Mouse (Mus musculus) heart, embryonic 10.5 days (tissue): Measurements from ENCODE around the gene Krt73. TPM values are rescaled to one million over a fixed set of nuclear protein-coding genes. Genes with fewer than 3 reads are reported as not detected.

Experiments used
- DNase-seq: peaks from one replicate; pipeline ENCODE4 v3.0.0-alpha.2; 2017; ENCODE audit warnings: low spot score
- H3K27ac ChIP-seq: fragments of 300-500 bp; sonication (generic); 2 replicates; pipeline ENCODE4 v1.5.1; 2016; ENCODE audit warnings: mild to moderate bottlenecking
- H3K27me3 ChIP-seq: fragments of 300-500 bp; sonication (generic); 2 replicates; pipeline ENCODE4 v1.6.1; 2016; ENCODE audit warnings: mild to moderate bottlenecking; ENCODE audit not compliant: poor library complexity, insufficient read depth, severe bottlenecking
- H3K36me3 ChIP-seq: fragments of 300-500 bp; sonication (generic); 2 replicates; pipeline ENCODE4 v1.6.1; 2016; ENCODE audit warnings: mild to moderate bottlenecking, moderate library complexity
- H3K4me1 ChIP-seq: fragments of 300-500 bp; sonication (generic); 2 replicates; pipeline ENCODE4 v1.6.1; 2016; ENCODE audit warnings: mild to moderate bottlenecking
- H3K4me3 ChIP-seq: fragments of 300-500 bp; sonication (generic); 2 replicates; pipeline ENCODE4 v1.5.1; 2016; ENCODE audit warnings: mild to moderate bottlenecking, moderate library complexity
- H3K9me3 ChIP-seq: fragments of 300-500 bp; sonication (generic); 2 replicates; pipeline ENCODE4 v1.6.1; 2016; ENCODE audit warnings: mild to moderate bottlenecking, moderate library complexity
- WGBS: fragments of 180-500 bp; shearing (Covaris S2); methylation state at CpG from one replicate; pipeline ENCODE4 v1.1.7; 2016; 5-methylcytosine and 5-hydroxymethylcytosine counted together
- polyA plus RNA-seq: library from polyadenylated mRNA; unstranded; fragments of >200 nt; fragmentation: Nextera tagmentation; extraction: Ambion mirVana; gene quantifications from 2 replicates; pipeline ENCODE4 v1.2.1, GENCODE M21; 2016

Krt73 gene
- polyA plus RNA-seq, 1 experiment from 2014 or later = not detected

- DNase-seq = peak; percentile 84
- H3K36me3 ChIP-seq = no peaks in the 10 kb centered on the region
- H3K4me3 ChIP-seq = no peak overlapping the region
- H3K9me3 ChIP-seq = no peaks in the 10 kb centered on the region
- peaks cover 55% of the 10 kb centered on the region for H3K27me3 ChIP-seq
- no peak overlapping the region for H3K27ac ChIP-seq
- H3K4me1 ChIP-seq = no peaks in the 10 kb centered on the region
- WGBS = 8% methylated on average over 5 of the region's 5 CpGs
Measured at GRCm38 (mm10) chr15:101772711-101773081, 29.4 kb downstream of the Krt73 start.

GRCm38 (mm10) chr15:101772080-101772710 lies 30.0 kb downstream of the Krt73 start:
- DNase-seq = no peak
- no peak overlapping the region for H3K4me3 ChIP-seq
- H3K27me3 ChIP-seq = peaks cover 57% of the 10 kb centered on the region
- 64% methylated on average over 5 of the region's 5 CpGs for WGBS
- no peaks in the 10 kb centered on the region for H3K9me3 ChIP-seq
- H3K27ac ChIP-seq = no peak overlapping the region
- H3K4me1 ChIP-seq = no peaks in the 10 kb centered on the region
- no peaks in the 10 kb centered on the region for H3K36me3 ChIP-seq

GRCm38 (mm10) chr15:101770226-101770625 lies 31.9 kb downstream of the Krt73 start:
- Histone ChIP-seq H3K4me1 (no peaks in the 10 kb centered on the region), H3K4me3 (no peak overlapping the region), H3K27me3 (peaks cover 72% of the 10 kb centered on the region), H3K36me3 (no peaks in the 10 kb centered on the region), H3K27ac (no peak overlapping the region), H3K9me3 (no peaks in the 10 kb centered on the region)
- 43% methylated on average over 8 of the region's 8 CpGs for WGBS
- no peak for DNase-seq

Other genes with a start within 250 kb of the Krt73 start
- 0.26 and 0.29 TPM in 2 replicates for gene Krt90, start 239.4 kb downstream of the Krt73 start, polyA plus RNA-seq
- gene Krt75, start 228.4 kb downstream of the Krt73 start, polyA plus RNA-seq = 0.10 TPM in 1 of 2 replicates, not detected in the other
- not detected in 2 replicates for gene Gm5414, start 174.2 kb downstream of the Krt73 start, polyA plus RNA-seq
- not detected in 2 replicates for gene Gm5478, start 155.0 kb downstream of the Krt73 start, polyA plus RNA-seq
- gene Krt6b, start 122.1 kb downstream of the Krt73 start, polyA plus RNA-seq = not detected in 2 replicates
- 0.05 TPM in 1 of 2 replicates, not detected in the other for gene Krt6a, start 108.0 kb downstream of the Krt73 start, polyA plus RNA-seq
- gene Krt5, start 89.4 kb downstream of the Krt73 start, polyA plus RNA-seq = 0.33 and 1.4 TPM in 2 replicates
- gene Krt71, start 59.2 kb downstream of the Krt73 start, polyA plus RNA-seq = not detected in 2 replicates
- not detected in 2 replicates for gene Krt72, start 15.9 kb downstream of the Krt73 start, polyA plus RNA-seq
- not detected in 2 replicates for gene Krt2, start 15.8 kb upstream of the Krt73 start, polyA plus RNA-seq
- 0.30 and 1.0 TPM in 2 replicates for gene Krt1, start 48.4 kb upstream of the Krt73 start, polyA plus RNA-seq
- gene Krt77, start 67.4 kb upstream of the Krt73 start, polyA plus RNA-seq = 0.04 TPM in 1 of 2 replicates, not detected in the other
- gene Krt76, start 90.6 kb upstream of the Krt73 start, polyA plus RNA-seq = not detected in 2 replicates
- 0.09 TPM in 1 of 2 replicates, not detected in the other for gene Krt4, start 122.4 kb upstream of the Krt73 start, polyA plus RNA-seq
- gene Krt79, start 138.0 kb upstream of the Krt73 start, polyA plus RNA-seq = 1.8 TPM in 2 replicates
- not detected in 2 replicates for gene Krt78, start 151.9 kb upstream of the Krt73 start, polyA plus RNA-seq
- 83.2 and 193 TPM in 2 replicates for gene Krt8, start 202.1 kb upstream of the Krt73 start, polyA plus RNA-seq
- gene Krt18, start 225.8 kb upstream of the Krt73 start, polyA plus RNA-seq = 78.5 and 184 TPM in 2 replicates